Mouse (Mus musculus) spleen, adult 2 months (tissue): ENCODE data around the gene Cd79a. TPM values are rescaled to one million over a fixed set of nuclear protein-coding genes. Genes with fewer than 3 reads are reported as not detected.

Source experiments
- DNase-seq, 2 experiments: peaks; one replicate each; pipeline versions ENCODE4 v3.0.0 to v3.0.0-alpha.2; 2012 to 2021; ENCODE audit warnings: low spot score in 2 of 2, low read depth in 1 of 2
- H3K27ac ChIP-seq: fragments of 200-500 bp; 2 replicates; pipeline ENCODE4 v1.5.1; 2012; ENCODE audit warnings: low read length, inconsistent platforms; ENCODE audit not compliant: insufficient read depth
- H3K27me3 ChIP-seq: fragments of 200-500 bp; 2 replicates; pipeline ENCODE4 v1.6.1; 2012; ENCODE audit warnings: mild to moderate bottlenecking, moderate library complexity, low read length, inconsistent platforms; ENCODE audit not compliant: control insufficient read depth, insufficient read depth
- H3K36me3 ChIP-seq: fragments of 200-500 bp; 2 replicates; pipeline ENCODE4 v1.6.1; 2012; ENCODE audit warnings: mild to moderate bottlenecking, low read length, inconsistent platforms; ENCODE audit not compliant: control insufficient read depth, insufficient read depth
- H3K4me1 ChIP-seq: fragments of 200-500 bp; 2 replicates; pipeline ENCODE4 v1.6.1; 2011; ENCODE audit warnings: inconsistent platforms; ENCODE audit not compliant: control insufficient read depth, insufficient read depth, insufficient read length
- H3K4me3 ChIP-seq: fragments of 200-500 bp; 2 replicates; pipeline ENCODE4 v1.5.1; 2011; ENCODE audit warnings: mild to moderate bottlenecking, inconsistent platforms; ENCODE audit not compliant: insufficient read depth, insufficient read length; ENCODE audit errors: extremely low read depth
- CTCF ChIP-seq: fragments of 200-500 bp; IDR thresholded peaks from 2 replicates; pipeline ENCODE4 v1.5.1; 2011; ENCODE audit warnings: mild to moderate bottlenecking, inconsistent platforms; ENCODE audit not compliant: insufficient read depth, insufficient read length, insufficient replicate concordance; ENCODE audit errors: extremely low read depth
- POLR2A ChIP-seq: fragments of 200-500 bp; IDR thresholded peaks from 2 replicates; pipeline ENCODE4 v1.6.1; 2011; ENCODE audit warnings: low read depth, low read length, inconsistent platforms
- WGBS: fragments of 180-500 bp; shearing (Covaris S2); methylation state at CpG from one replicate; pipeline ENCODE4 v1.1.7; 2018; 5-methylcytosine and 5-hydroxymethylcytosine counted together
- polyA plus RNA-seq: library from polyadenylated mRNA; depleted of rRNA; stranded (reverse); fragments of >200 nt; gene quantifications from 2 replicates; pipeline ENCODE4 v1.2.3, GENCODE M21; 2012; rRNA removed

Gene Cd79a
- polyA plus RNA-seq, 1 experiment, result 959 TPM

DNA sequence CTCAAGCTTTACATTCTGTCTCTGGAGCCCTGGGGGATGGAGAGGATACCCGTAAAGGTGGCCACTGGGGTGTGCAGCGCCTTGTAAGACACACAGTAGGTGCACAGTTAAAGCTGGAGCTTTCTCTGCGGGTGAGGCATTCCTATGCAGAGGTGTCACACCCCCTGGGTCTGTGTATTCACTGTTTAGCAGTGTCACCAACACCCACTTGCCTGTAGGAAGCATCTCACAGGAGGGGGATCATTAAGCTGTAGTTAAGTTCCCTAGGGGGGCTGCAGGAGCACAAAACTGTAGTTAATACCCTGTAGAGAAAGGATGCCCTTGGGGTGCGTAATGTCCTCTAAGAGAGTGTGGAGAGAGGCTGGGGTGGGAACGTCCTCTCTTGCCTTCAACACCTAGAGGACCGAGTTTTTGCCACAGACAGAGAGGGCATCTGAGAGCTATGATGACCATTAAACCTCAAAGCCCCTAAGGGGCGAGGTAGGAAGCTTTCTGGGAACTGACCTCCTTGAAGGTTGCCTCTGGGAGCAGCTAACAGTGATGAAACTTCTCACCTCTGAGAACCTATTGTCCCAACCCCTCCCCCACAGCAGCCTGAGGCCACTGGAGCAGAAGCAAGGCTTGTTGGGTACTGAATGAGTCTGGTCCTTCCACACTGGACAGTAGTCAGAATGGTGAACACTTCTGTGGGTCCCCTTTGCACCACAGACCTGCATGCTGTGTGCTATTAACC, 50.3 kb downstream of the Cd79a start:
- DNase-seq, result no peak
- Histone ChIP-seq H3K27me3 (peaks cover 25% of the 10 kb centered on the region), H3K4me3 (no peak overlapping the region), H3K4me1 (peaks cover 8% of the 10 kb centered on the region), H3K36me3 (no peaks in the 10 kb centered on the region), H3K27ac (no peak overlapping the region)
- TF ChIP-seq POLR2A (no peak), CTCF (no peak)
- 27% methylated on average over 7 of the region's 7 CpGs for WGBS

DNA sequence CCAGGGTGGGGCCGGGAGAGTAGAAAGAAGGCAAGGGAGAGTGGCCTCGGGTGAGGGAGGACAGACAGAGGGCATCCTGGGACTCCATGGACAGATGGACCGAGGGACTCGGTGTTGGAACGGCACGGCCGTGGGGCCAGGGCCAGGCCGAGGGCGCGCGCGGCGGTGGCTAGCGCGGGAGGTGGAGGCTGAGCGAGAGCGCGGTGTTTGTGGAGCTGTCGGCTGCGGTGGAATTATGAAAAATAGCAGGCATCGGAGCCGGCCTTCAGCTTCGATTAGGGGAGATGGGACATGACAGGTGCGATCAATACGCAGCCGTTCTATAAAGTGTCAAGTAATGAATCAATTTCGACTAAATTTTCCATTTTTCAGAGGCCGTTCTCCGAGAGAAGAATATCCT, 51.6 kb downstream of the Cd79a start:
- H3K27me3 ChIP-seq, result peaks cover 21% of the 10 kb centered on the region
- DNase-seq, result no peak
- no peaks in the 10 kb centered on the region for H3K36me3 ChIP-seq
- peaks cover 14% of the 10 kb centered on the region for H3K4me1 ChIP-seq
- no peak overlapping the region for H3K4me3 ChIP-seq
- 4% methylated on average over 29 of the region's 29 CpGs for WGBS
- TF ChIP-seq POLR2A (no peak), CTCF (no peak)
- H3K27ac ChIP-seq, result no peak overlapping the region

- H3K36me3 ChIP-seq, result no peaks in the 10 kb centered on the region
- H3K27ac ChIP-seq, result no peak overlapping the region
- DNase-seq, result peak; percentile 50 to 81
- H3K4me3 ChIP-seq, result no peak overlapping the region
- peaks cover 14% of the 10 kb centered on the region for H3K4me1 ChIP-seq
- 4% methylated on average over 8 of the region's 8 CpGs for WGBS
- peaks cover 10% of the 10 kb centered on the region for H3K27me3 ChIP-seq
- no peak for TF ChIP-seq POLR2A
- peak; percentile 85 for TF ChIP-seq CTCF
Measured at GRCm38 (mm10) chr7:24949958-24950623, 52.9 kb downstream of the Cd79a start.

Other genes with a start within 250 kb of the Cd79a start
- gene Tex101, start 220.7 kb upstream of the Cd79a start, polyA plus RNA-seq, result not detected in 2 replicates
- gene BC049730, start 188.1 kb upstream of the Cd79a start, polyA plus RNA-seq, result not detected in 2 replicates
- gene Gm4763, start 170.5 kb upstream of the Cd79a start, polyA plus RNA-seq, result not detected in 2 replicates
- 6.9 and 8.8 TPM in 2 replicates for gene Cd177, start 137.1 kb upstream of the Cd79a start, polyA plus RNA-seq
- 0.41 and 0.49 TPM in 2 replicates for gene Ceacam10, start 120.2 kb upstream of the Cd79a start, polyA plus RNA-seq
- gene Gm9844, start 35.2 kb upstream of the Cd79a start, polyA plus RNA-seq, result 1.9 and 2.9 TPM in 2 replicates
- gene Lypd4, start 27.4 kb upstream of the Cd79a start, polyA plus RNA-seq, result not detected in 2 replicates
- gene Dmrtc2, start 27.3 kb upstream of the Cd79a start, polyA plus RNA-seq, result not detected in 2 replicates
- 627 and 638 TPM in 2 replicates for gene Rps19, start 13.0 kb upstream of the Cd79a start, polyA plus RNA-seq
- gene Arhgef1, start 5.5 kb downstream of the Cd79a start, polyA plus RNA-seq, result 915 and 1,063 TPM in 2 replicates
- not detected in 2 replicates for gene Gm4881, start 47.1 kb downstream of the Cd79a start, polyA plus RNA-seq
- 361 and 478 TPM in 2 replicates for gene Rabac1, start 75.4 kb downstream of the Cd79a start, polyA plus RNA-seq
- gene Atp1a3, start 108.6 kb downstream of the Cd79a start, polyA plus RNA-seq, result 11.2 and 16.0 TPM in 2 replicates
- 10.2 and 12.9 TPM in 2 replicates for gene Grik5, start 175.0 kb downstream of the Cd79a start, polyA plus RNA-seq
- 23.7 and 34.7 TPM in 2 replicates for gene Zfp574, start 175.2 kb downstream of the Cd79a start, polyA plus RNA-seq